Mouse (Mus musculus) layer of hippocampus, adult 9-11 months (tissue): Measurements from ENCODE around the gene Hoxc4.

Experiments used
- DNase-seq: peaks from one replicate; pipeline ENCODE4 v3.0.0; 2022

Hoxc4 gene

DNA sequence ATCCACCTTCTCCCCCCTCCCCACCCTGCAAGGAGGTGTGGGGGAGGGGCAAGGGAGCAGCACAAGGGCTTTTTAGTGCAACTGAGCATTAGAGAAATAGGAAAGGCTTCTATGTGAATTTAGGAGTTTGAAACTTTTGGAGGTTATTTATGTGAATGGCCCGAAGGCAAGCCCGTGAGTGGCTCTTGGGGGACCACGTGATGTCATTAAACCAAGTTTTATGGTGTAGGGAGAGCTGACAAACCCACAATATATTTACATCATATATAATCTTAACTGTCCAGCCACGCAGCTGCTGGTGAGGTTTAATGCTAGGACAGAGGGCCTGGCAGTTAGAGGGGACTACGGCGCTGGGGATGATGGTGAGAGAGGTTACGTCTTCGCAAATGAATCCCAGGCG, at the start of gene Hoxc4:
Hoxc4 (plus strand) TSS at position 299 of the 400 bp plus-strand sequence.
- DNase-seq = no peak

DNA sequence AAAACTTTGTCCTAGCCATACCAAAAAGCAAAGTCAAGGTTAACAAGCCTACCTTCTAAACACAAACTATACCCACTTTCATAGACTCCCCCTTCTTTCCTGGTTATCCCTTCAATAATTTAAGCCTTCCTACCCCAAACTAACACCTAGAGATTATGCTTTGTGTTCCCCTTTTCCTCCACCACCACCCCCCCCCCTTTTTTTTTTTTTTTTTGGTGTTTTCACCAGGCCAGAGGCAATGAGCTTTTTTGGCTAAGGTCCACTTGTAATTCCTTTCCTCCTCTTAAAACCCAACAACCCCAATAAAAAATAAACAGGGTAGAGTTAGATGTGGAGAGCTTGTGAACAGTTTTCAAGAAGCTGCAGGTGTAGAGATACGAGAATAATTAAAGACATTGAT, 49.4 kb upstream of the Hoxc4 start:
- DNase-seq = no peak

DNA sequence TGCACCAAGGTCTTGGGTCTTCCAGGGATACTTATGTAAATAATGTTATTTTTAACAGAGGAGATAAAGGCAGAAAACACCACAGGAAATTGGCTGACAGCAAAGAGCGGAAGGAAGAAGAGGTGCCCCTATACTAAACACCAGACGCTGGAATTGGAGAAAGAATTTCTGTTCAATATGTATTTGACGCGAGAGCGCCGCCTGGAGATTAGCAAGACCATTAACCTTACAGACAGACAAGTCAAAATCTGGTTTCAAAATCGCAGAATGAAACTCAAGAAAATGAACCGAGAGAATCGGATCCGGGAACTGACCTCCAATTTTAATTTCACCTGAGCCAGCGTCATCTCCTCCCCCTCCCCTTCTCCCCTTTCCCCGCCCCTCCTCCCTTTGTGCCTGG, 48.0 kb upstream of the Hoxc4 start:
- no peak for DNase-seq

DNA sequence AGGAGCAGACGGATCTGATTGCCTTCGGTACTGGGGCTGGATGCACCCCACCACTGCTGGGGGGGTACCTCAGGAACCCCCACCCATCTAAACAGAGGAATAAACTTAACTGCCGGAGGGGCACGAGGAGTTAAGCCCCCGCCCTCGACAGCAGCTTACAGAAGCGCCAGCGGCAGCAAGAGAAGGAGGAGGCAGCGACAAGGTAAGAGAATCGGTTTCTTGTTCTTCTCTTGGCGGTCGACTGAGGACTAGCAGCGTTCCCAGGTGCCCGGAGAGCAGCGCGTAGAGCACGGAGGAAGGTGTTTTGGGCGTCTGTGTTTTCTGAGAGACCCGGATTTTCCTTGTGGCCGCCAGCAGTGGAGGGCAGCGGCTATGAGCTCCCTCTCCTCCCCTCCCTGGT, 46.5 kb upstream of the Hoxc4 start:
- DNase-seq = no peak

DNA sequence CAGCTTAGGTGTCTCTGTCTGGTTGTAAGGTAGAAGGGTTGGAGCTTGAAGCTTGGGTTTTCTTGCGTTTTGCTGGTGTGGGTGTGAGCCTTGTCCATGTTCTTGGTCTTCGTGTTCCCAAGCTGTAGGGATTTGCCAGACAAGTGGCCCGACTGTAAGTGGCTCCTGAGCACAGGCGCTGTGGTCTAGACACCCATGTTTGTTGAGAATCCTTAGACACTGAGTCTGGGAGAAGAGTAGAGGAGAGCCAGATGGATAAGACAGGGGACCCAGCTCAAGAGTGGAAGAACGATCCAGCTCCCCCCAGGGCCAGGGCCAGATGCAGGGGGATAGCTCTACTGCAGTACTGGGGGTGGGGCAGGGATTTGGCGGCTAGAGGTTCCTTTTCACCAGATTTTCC, 46.0 kb upstream of the Hoxc4 start:
- no peak for DNase-seq

DNA sequence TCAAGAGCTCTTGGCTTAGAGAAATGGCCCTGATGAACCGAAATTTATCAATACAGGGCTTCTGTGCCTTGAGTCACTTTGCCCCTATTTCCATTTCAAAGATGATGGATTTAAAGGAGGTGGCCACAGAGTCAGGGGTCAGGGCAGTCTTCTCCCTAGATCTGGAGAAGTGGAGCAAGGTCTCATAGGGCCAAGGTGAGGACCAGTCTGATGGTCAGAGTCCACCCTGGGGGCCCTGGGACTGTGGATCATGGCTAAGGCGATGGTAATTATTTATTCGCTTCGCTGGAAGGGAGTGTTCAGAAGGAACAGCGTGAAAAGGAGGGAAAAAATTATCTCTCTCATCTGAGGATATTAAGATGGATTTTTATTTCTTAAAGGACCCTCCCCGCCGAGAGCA, 43.7 kb upstream of the Hoxc4 start:
- no peak for DNase-seq

DNA sequence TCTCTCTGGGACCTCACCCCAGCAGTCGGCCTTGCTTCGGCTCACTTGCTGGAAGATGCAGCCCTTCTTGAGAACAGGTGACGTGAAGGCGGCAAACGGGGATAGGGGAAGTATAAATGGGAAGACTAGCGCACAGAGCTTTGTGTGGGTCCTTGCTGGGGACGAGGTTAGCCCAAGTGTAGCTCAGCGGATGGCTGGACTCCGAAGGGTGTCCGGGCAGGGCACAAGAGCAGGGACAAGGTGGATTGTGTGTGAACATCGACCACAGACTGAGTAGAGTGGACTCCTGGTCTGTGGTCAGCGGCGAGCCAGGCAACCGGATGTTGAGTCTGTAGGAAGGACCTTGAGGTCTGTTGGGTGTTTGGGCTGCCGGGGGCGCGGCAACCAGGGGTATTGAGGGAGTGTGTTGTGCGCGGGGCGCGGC, 43.0 kb upstream of the Hoxc4 start:
- no peak for DNase-seq

DNA sequence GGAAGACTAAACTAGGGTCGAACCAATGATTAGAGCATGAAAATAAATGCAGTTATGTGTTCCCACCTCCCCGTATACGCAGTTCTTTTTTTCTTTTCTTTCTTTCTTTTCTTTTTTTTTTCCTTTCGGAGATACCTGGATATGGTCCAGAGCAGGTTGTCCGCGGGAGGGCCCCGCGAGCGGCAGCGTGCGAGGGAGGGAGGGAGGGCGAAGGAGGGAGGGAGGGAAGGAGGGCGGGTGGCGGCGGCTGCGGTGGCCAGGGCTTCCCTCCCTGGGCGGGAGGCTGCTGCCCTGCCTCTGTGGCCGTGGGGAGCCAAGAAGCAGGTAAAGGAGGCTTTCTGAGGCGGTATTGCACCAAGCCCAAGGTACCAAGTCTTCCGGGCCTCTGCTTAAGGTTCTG, 42.6 kb upstream of the Hoxc4 start, which contains the start of gene Hoxc9:
Hoxc9 (plus strand) TSS at position 269 of the 400 bp plus-strand sequence.
- DNase-seq = no peak

DNA sequence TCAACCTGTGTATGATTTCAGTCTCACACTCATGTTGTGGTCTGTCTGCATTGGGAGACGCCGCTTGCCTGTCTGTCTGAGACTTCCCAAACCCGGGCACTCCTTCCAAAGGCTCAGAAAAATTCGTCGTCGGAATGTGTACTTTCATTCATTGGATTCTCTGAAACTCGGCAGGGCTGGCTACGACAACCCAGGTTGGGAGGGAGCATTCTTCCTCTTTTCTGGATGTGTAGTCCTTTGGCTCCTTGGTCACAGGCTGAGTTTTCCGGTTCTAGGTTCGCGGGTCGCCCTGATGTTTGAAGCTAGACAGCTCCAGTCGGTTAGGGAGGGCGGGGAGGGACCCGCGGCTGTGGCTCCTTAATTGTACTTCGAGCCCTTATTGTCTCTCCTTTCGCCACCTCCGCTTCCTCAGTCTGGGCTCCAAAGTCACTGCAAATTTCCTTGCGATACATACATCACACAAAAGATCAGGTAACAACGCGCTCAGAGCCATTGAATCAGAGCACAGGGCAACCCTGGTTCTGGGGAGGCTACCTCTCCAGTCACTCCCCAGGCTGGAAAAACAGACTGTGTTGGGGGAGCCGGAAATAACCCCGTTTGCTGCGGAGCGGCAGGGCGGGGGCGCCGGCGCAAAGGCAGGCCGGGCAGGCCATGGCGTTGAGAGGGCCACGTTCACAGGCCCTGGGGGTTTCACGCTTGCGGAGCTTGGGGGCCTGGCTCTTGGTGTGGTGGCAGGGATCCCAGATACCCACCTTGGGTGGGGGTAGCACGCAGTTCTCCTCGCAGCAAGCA, 41.9 kb upstream of the Hoxc4 start:
- no peak for DNase-seq

DNA sequence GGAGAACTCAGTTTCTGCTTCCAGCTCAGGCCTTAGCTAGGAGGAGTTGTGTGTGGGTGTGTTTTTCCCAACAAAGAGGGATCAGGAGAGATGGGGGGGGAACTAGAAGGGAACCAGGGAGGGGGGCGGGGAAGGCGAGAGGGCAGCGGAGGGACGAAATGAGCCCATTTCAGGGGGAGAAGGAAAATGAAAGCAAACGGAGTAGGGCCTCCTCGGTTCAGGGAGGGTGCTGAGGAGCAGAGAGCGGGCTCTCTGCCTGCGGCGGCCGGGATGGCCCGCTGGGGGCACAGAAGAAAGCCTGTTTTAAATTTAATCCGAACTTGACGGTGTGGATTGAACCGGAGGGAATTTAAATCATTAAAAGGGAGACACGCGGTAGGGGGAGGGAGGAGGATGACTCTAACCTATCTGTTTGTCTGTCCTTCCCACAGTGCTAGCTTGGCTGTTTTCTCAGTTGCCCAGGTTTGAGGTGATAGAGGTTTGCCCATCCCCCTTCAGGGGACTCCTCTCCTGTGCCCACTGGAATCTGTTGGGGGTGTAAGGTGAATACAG, 41.2 kb upstream of the Hoxc4 start:
- no peak for DNase-seq

DNA sequence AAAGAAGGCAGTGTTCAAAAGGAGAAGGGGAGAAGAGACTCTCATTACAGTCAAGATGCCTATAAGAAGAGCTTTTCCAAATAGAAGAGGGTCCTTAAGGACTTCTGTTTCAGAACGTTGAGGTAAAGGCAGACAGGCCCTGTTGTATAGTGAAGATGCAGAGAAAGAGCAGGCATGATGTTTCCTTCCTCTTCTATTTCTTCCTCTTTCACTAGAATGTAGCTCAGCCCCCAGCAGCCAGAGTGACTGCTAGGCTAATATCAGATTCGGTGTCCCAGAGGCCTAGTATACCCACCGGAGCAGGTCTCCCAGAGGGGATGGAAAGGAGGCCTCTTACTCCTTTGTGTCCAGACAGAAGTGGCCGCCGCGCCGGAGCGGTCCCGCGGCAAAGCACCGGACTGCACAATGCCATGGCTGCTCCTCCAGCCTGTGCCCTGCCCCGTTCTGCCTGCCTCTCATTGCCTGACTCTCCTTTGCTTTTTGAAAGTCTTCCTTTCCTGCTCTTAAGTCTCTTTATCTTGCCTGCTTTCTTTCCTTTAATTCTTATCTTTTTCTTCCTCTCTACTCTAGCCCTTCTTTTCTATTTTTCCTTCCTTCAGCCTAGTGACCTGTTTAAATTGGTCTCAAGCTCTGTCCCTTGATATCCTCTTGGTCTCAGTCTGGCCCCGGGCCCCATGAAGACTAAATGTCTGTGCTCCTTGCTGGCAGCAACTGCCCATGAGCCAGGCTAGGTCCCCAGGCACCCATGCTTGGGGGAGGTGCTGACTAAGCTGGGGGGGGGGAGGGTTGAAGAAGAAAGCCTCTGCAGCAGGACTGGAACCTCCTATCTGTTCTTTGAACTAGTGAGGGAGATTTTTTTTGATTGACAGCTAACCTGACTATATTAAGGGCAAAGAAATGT, 39.9 kb upstream of the Hoxc4 start:
- DNase-seq = no peak

DNA sequence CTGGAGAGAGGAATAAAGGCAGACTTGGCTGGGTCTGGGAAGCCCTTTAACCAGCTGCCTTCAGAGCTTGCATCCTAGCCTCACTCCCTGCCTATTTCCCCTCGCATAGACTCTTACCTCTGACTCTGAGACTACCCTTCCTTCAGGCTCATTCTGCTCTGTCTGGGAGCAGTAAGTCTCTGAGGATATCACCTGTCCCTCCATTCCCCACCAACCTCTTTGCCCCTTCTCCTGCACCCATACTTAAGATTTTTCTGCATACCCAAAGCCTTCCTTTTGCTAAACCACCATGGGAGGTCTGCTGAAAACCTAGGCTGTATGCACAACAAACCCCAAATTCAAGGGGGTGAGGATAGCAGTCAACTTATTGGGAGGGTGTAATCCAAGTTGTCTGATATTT, 38.8 kb upstream of the Hoxc4 start:
- no peak for DNase-seq

DNA sequence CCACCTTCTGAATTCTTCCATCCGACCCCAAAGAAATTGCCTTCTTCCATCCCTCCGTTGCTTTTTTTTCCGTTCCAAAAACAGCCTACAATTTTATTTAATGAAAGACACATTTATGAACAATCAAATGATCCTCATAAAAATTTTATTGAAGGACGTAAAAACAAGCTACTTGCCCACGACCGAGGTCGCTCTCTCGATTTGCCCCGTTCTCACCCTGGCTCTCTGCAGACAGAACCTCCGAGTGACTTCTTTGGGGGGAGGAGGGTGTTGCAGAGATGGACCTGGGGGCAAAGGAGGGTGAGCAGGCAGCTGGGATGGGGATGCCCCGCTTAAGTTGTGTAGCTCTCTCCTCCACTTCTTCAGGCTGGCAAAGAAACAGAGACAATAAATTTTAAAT, 38.4 kb upstream of the Hoxc4 start:
- no peak for DNase-seq

DNA sequence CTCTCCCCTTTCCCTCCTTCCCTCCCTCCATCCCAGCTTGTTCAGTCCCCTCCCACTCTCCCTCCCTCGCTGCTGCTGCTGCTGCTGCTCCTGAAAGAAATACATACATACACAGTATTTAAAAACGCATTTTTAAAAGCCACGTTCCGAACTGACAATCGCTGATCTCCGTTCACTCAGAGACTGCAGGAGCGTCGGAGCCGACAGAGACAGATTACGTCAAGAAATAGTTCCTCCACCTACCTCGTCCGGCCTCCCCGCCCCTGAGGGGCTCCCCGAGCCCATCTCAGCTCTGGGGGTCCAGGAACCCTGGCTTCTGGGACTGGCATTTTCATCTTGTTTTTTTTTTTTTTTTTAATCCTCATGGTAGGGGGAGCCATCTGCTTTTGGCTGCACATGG, 37.8 kb upstream of the Hoxc4 start:
- DNase-seq = no peak

DNA sequence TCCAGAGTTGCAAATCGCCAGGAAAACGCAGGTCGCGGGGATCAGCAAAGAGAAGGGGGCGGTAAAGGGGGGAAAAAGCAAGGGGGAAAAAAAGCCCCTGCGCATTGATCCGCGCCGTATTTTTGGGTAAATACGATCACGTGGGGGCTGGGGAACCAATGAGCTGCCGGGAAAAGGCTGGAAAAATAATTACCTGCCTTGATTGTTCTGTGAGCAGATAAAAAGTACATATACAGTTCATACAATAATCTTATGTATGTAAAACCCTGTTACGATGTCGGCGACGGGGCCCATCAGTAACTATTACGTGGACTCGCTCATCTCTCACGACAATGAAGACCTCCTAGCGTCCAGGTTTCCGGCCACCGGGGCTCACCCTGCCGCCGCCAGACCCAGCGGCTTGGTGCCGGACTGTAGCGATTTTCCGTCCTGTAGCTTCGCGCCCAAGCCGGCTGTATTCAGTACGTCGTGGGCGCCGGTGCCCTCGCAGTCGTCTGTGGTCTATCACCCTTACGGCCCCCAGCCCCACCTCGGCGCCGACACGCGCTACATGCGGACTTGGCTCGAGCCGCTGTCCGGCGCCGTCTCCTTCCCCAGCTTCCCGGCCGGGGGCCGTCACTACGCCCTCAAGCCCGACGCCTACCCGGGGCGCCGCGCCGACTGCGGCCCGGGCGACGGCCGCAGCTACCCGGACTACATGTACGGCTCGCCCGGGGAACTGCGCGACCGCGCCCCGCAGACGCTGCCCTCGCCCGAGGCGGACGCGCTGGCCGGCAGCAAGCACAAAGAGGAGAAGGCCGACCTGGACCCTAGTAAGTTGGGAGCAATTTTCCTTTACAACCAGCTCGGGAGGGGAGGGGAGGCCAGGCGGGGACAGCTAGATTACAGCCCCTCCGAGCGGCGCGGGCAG, 37.1 kb upstream of the Hoxc4 start:
- no peak for DNase-seq

DNA sequence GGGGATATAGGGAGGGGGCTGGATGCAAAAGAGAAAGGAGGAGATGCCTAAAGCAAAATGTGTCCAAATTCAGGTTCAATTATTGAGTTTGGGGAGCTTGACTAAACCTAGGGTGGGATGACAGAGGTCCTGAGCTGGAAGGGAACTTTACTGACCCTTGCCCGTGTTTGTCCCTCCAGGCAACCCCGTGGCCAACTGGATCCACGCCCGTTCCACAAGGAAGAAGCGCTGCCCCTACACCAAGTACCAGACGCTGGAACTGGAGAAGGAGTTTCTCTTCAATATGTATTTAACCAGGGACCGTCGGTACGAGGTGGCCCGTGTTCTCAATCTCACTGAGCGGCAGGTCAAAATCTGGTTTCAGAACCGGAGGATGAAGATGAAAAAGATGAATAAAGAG, 35.0 kb upstream of the Hoxc4 start:
- no peak for DNase-seq

DNA sequence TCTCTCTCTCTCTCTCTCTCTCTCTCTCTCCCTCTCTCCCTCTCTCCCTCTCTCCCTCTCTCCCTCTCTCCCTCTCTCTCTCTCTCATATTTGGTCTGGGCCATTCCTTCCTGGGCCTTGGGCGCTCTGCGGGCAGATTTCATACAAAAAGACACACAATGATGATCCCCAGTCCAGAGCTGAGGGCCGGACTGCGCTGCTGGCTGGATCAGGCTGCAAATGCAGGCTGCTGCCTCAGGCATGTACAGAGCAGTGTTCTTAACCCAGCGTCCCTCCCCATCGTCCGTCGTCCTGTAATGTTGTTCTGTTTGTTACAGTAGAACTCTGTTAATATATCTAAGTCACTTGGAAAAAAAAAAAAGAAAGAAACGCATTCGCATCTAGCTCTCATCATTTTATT, 34.2 kb upstream of the Hoxc4 start:
- no peak for DNase-seq

DNA sequence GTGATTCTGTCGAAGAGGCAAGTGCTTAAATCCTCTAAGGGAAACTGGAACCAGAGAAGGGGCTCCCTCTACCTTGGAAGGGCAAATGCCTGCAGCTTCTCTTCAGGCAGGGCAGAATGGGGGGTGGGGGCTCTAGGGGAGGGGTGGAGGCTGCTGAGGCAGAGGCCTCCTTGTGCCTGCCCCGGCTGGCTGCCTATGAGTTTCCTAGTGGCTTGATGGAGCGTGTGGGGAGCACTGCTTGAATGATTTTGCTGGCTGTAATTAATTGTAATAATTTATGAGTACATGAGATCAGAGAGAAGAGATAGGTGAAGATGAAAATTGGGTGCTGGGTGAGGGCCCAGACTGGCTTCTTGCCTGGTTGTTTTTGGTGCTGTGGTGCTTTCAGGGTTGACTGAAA, 33.8 kb upstream of the Hoxc4 start:
- DNase-seq = no peak

DNA sequence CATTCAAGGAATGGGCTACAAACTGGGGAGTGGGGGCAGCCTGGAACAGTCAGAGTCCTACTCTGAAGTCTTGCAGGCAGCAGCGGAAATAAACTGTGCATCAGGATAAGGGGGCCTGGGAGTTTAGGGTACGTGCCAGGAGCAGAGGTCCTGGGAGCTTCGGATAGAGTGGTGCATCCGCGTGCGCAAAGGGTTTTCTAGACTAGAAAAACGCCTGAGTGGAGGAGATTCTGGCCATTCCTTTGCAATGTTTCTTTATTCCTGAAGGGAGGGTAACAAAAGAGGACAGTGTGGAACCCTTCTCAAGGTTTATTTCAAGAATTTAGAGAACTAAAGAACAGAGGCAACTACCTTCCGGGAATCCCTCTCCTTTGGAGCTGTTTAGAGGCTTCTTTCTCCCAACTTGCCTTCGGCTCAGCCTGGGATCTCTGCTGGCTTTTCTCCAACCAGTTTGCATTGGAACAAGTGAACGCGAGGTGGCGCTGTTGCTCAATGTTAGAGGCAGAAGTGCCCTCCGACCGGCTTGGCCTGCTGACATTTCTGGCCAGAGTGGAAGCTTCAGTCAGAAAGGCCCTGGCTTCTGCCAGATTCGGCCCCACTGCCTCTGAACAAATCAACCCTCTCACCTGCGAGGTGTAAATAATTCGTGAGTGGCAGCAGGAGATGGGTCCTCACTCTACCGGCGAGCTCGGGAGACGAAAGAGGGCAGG, 31.5 kb upstream of the Hoxc4 start:
- DNase-seq = peak; percentile 66

DNA sequence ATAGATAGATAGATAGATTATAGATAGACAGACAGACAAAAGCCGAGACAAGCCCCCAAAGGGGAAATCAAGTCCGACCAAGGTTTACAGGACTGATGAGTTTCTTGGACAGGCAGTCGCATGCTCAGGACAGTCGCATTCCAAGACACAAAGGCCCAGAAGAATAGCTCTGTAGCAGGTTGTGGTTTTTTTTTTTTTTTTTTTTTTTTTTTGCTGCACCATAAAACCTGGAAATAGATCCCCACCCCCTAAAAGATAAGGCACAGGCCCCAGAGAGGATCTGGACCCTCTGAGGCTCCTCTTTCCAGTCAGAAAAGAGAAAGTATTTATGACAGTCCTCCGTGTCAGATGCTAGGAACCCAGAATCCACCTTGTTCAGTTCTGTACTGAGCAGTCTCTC, 30.7 kb upstream of the Hoxc4 start:
- DNase-seq = no peak

DNA sequence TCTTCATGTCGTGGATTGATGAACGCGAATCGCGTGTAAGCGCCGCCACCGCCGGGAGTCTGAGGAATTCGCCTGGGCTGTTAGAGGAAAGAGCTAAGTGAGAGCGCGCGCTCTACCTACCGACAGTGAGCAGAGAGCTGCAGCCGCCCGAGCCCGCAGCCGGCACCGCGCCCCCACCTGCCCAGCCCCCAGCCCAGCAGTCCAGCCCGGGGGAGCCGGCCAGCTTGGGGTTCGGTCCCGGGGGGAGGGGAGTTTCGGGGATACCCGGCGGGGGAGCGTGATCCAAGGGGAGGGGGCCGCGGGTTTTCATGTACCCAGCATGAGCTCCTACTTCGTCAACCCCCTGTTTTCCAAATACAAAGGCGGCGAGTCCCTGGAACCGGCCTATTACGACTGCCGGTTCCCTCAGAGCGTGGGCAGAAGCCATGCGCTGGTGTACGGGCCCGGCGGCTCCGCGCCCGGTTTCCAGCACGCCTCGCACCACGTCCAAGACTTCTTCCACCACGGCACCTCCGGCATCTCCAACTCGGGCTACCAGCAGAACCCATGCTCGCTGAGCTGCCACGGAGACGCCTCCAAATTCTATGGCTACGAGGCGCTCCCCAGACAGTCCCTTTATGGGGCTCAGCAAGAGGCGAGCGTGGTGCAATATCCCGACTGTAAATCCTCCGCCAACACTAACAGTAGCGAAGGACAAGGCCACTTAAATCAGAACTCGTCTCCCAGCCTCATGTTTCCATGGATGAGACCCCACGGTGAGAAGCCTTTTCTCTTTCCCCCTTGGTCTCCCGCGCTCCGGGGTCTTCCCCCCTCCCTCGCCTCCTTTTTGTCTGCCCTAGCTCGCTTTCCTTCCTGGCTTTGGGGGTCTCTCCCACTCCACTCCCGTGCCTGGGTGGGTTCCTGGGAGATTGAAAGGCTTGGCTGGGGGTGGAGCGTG, 28.0 kb upstream of the Hoxc4 start, which contains the start of gene Hoxc8:
Hoxc8 (plus strand) TSS at position 147 of the 937 bp plus-strand sequence.
- DNase-seq = no peak
